Mouse (Mus musculus): ENCODE measurements around the gene Stac3. TPM values are rescaled to one million over a fixed set of nuclear protein-coding genes. Genes with fewer than 3 reads are reported as not detected.
A peak's percentile ranks its signal among the peaks of the same experiment; 100 is the strongest.

Gene Stac3
- polyA plus RNA-seq, 1 experiment, result 3.0 TPM

DNA sequence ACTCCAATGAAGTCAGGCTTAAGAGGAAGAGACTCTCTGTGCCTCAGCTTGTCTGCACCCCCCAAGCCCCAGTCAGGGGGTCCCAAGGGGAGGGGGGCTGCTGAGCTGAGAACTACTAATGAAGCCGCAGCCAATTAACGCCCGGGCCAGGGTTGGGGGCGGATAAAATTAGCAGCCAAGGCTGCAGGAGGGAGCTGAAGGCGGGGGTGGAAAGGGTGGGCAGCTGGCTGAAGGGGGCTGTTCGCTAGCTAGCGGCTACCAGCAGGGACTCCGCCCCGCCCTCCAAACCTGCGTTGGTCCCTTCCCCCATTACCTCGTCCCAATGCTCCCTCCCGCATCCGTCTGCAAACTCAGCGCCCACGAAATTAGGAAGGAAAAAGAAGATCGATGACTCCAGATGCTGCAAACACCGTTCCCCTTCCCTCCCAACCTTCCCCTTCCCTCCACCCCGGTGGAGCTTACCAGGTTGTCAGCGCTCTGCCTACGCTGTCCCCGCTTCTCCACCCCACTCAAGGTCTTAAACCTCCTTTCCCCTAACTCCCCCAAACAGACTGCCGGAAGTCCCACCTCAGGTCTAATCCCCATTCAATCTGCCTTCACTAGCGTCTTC, 23.3 kb downstream of the Stac3 start:
- no peak overlapping the region for H3K4me3 ChIP-seq (ENCODE audit: insufficient read depth, low read depth, low read length)
- H3K27me3 ChIP-seq (replicated peaks; ENCODE audit: control insufficient read depth, insufficient read depth, low read length), result peaks cover 1% of the 10 kb centered on the region; the same call in 1 of the 2 replicates
- no peak overlapping the region for H3K27ac ChIP-seq (ENCODE audit: insufficient read depth, low read depth, low read length)
- WGBS, result 23% methylated on average over 23 of the region's 23 CpGs
- peaks cover 6% of the 10 kb centered on the region; the same call in 1 of the 2 replicates for H3K4me1 ChIP-seq (ENCODE audit: control insufficient read depth, insufficient read depth, low read length)
- TF ChIP-seq CTCF (conservative IDR thresholded peaks at IDR 0.05; ENCODE audit: insufficient read depth, insufficient read length, low read depth, low read length), result no peak
- no peak for TF ChIP-seq POLR2A (IDR thresholded peaks at IDR 0.05; ENCODE audit: low read depth, low read length)
- H3K36me3 ChIP-seq (ENCODE audit: control insufficient read depth, insufficient read depth, low read length), result no peaks in the 10 kb centered on the region
- DNase-seq, result no peak

DNA sequence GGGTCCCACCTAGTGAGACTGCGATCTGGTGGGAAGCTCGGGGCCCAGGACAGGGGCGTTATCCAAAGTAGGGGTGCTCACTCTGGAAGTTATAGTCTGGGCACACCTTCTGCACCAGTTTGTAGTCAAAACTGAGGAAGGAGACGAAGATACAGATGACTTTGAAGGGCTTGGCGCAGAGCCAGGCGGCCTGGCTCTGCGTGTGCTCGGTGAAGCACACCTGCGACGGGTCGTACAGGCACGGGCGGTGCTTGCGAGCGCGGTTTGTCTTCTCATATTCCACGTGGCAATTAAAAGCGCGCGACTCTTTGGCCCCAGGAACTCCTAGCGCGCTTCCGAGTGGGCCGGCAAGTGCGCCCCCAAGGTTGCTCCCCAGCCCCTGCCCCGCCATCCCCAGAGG, 24.6 kb downstream of the Stac3 start:
- Histone ChIP-seq H3K4me1 (ENCODE audit: control insufficient read depth, insufficient read depth, low read length) (peaks cover 6% of the 10 kb centered on the region; the same call in 1 of the 2 replicates), H3K36me3 (ENCODE audit: control insufficient read depth, insufficient read depth, low read length) (no peaks in the 10 kb centered on the region), H3K4me3 (ENCODE audit: insufficient read depth, low read depth, low read length) (0 out of 2 replicates have a peak overlapping the region, but pooled peaks have one; percentile 0), H3K27ac (ENCODE audit: insufficient read depth, low read depth, low read length) (no peak overlapping the region), H3K27me3 (replicated peaks; ENCODE audit: control insufficient read depth, insufficient read depth, low read length) (peaks cover 3% of the 10 kb centered on the region; the same call in 1 of the 2 replicates)
- DNase-seq, result no peak
- WGBS, result 3% methylated on average over 26 of the region's 26 CpGs
- TF ChIP-seq POLR2A (IDR thresholded peaks at IDR 0.05; ENCODE audit: low read depth, low read length), result no peak
- TF ChIP-seq CTCF (conservative IDR thresholded peaks at IDR 0.05; ENCODE audit: insufficient read depth, insufficient read length, low read depth, low read length), result no peak

DNA sequence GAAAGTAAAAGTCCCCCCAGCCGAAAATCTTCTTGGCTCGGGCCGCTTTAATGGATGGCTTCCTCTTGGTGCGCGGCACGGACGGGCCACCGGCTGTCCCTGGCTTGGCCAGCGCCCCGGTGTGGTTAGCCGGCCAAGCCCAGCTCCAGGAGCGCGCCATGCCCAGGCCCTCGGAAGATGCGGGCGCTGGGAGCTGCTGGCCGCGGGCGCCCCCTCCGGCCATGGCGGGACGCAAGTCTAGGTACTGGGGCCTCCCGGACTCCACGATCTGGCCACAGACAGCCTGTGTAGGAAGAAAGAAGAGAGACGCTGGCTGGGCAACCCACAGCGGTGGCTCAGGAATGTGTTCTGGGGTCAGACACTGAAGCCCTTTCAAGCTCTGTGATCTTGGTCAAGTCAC, 25.2 kb downstream of the Stac3 start:
- H3K27ac ChIP-seq (ENCODE audit: insufficient read depth, low read depth, low read length), result no peak overlapping the region
- H3K4me3 ChIP-seq (ENCODE audit: insufficient read depth, low read depth, low read length), result peak overlapping the region; percentile 0; the same call in 1 of the 2 replicates
- H3K27me3 ChIP-seq (replicated peaks; ENCODE audit: control insufficient read depth, insufficient read depth, low read length), result peaks cover 4% of the 10 kb centered on the region; the same call in 1 of the 2 replicates
- peak; percentile 76 for DNase-seq
- 1% methylated on average over 26 of the region's 26 CpGs for WGBS
- H3K4me1 ChIP-seq (ENCODE audit: control insufficient read depth, insufficient read depth, low read length), result peaks cover 3% of the 10 kb centered on the region; the same call in 1 of the 2 replicates
- TF ChIP-seq POLR2A (IDR thresholded peaks at IDR 0.05; ENCODE audit: low read depth, low read length), result no peak
- peak; percentile 43 for TF ChIP-seq CTCF (conservative IDR thresholded peaks at IDR 0.05; ENCODE audit: insufficient read depth, insufficient read length, low read depth, low read length)
- H3K36me3 ChIP-seq (ENCODE audit: control insufficient read depth, insufficient read depth, low read length), result no peaks in the 10 kb centered on the region

DNA sequence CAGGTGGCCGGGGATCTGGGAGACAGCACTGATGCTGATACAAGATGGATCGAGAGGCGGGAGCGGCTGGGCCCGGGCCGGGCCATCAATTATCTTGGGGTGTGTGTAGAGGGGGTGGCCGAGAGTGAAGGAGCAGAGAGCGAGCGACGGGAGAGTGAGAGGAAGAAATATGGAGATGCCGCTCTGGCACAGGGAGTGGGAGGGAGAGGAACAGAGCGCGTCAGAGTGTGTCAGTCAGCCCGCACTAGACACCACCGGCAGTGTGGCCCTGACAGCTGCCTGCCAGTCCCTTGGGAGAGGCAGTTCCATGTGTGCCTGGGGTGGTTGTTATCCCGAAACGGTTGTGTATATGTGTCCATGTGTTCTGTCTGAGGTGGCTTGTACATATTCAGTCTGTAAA, 26.0 kb downstream of the Stac3 start:
- Histone ChIP-seq H3K27ac (ENCODE audit: insufficient read depth, low read depth, low read length) (no peak overlapping the region), H3K4me1 (ENCODE audit: control insufficient read depth, insufficient read depth, low read length) (peaks cover 3% of the 10 kb centered on the region; the same call in 1 of the 2 replicates), H3K4me3 (ENCODE audit: insufficient read depth, low read depth, low read length) (no peak overlapping the region), H3K36me3 (ENCODE audit: control insufficient read depth, insufficient read depth, low read length) (no peaks in the 10 kb centered on the region), H3K27me3 (replicated peaks; ENCODE audit: control insufficient read depth, insufficient read depth, low read length) (peaks cover 4% of the 10 kb centered on the region; the same call in 1 of the 2 replicates)
- no peak for TF ChIP-seq POLR2A (IDR thresholded peaks at IDR 0.05; ENCODE audit: low read depth, low read length)
- no peak for TF ChIP-seq CTCF (conservative IDR thresholded peaks at IDR 0.05; ENCODE audit: insufficient read depth, insufficient read length, low read depth, low read length)
- 16% methylated on average over 17 of the region's 17 CpGs for WGBS
- DNase-seq, result no peak

DNA sequence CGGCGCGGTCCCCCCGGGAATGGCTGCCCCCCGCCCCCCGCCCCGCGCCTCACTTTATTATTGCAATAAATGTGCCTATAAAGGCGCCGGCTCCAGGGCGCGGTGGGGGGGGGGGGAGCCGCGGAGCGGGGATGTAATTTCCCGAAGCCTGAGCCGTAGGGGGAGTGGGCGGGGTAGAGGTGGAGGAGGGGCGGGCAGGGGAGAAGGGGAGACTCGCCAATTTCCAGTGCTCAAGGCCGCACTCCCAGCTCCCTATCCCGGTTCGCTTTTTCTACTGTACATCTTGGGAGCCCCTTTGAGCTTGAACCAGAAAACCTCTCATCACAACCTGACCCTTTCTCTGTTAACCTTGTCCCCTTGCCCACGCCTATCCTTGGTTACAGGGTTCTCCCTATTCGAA, 29.5 kb downstream of the Stac3 start:
- TF ChIP-seq CTCF (conservative IDR thresholded peaks at IDR 0.05; ENCODE audit: insufficient read depth, insufficient read length, low read depth, low read length), result no peak
- TF ChIP-seq POLR2A (IDR thresholded peaks at IDR 0.05; ENCODE audit: low read depth, low read length), result no peak
- no peaks in the 10 kb centered on the region for H3K36me3 ChIP-seq (ENCODE audit: control insufficient read depth, insufficient read depth, low read length)
- no peak overlapping the region for H3K27ac ChIP-seq (ENCODE audit: insufficient read depth, low read depth, low read length)
- peaks cover 5% of the 10 kb centered on the region; the same call in 1 of the 2 replicates for H3K27me3 ChIP-seq (replicated peaks; ENCODE audit: control insufficient read depth, insufficient read depth, low read length)
- H3K4me3 ChIP-seq (ENCODE audit: insufficient read depth, low read depth, low read length), result no peak overlapping the region
- WGBS, result 2% methylated on average over 24 of the region's 25 CpGs
- H3K4me1 ChIP-seq (ENCODE audit: control insufficient read depth, insufficient read depth, low read length), result peaks cover 13% of the 10 kb centered on the region
- no peak for DNase-seq

DNA sequence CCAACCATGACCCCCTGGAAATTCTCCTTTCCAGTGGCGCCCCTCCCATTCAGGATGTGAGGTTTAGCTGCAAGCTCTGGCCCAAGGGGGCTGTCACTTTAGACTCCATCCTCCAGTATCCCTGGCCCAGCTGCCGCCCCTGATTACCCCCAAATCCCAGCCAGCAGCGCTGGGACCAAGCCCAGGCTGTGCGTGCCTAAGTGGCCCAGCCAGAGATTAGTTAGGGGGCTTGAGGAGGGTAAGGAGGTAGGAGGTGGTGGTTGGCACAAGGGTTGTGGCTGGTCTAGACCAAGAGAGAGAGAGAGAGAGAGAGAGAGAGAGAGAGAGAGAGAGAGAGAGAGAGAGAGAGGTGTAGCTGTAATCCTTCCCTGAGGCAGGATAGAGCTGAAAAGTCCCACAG, 30.1 kb downstream of the Stac3 start:
- no peak for DNase-seq
- H3K27me3 ChIP-seq (replicated peaks; ENCODE audit: control insufficient read depth, insufficient read depth, low read length), result 0 out of 2 replicates have a peak, but pooled peaks cover 5% of the 10 kb centered on the region
- TF ChIP-seq CTCF (conservative IDR thresholded peaks at IDR 0.05; ENCODE audit: insufficient read depth, insufficient read length, low read depth, low read length), result no peak
- TF ChIP-seq POLR2A (IDR thresholded peaks at IDR 0.05; ENCODE audit: low read depth, low read length), result no peak
- WGBS, result 18% methylated on average over 4 of the region's 4 CpGs
- no peak overlapping the region for H3K4me3 ChIP-seq (ENCODE audit: insufficient read depth, low read depth, low read length)
- no peaks in the 10 kb centered on the region for H3K36me3 ChIP-seq (ENCODE audit: control insufficient read depth, insufficient read depth, low read length)
- peaks cover 10% of the 10 kb centered on the region for H3K4me1 ChIP-seq (ENCODE audit: control insufficient read depth, insufficient read depth, low read length)
- no peak overlapping the region for H3K27ac ChIP-seq (ENCODE audit: insufficient read depth, low read depth, low read length)

DNA sequence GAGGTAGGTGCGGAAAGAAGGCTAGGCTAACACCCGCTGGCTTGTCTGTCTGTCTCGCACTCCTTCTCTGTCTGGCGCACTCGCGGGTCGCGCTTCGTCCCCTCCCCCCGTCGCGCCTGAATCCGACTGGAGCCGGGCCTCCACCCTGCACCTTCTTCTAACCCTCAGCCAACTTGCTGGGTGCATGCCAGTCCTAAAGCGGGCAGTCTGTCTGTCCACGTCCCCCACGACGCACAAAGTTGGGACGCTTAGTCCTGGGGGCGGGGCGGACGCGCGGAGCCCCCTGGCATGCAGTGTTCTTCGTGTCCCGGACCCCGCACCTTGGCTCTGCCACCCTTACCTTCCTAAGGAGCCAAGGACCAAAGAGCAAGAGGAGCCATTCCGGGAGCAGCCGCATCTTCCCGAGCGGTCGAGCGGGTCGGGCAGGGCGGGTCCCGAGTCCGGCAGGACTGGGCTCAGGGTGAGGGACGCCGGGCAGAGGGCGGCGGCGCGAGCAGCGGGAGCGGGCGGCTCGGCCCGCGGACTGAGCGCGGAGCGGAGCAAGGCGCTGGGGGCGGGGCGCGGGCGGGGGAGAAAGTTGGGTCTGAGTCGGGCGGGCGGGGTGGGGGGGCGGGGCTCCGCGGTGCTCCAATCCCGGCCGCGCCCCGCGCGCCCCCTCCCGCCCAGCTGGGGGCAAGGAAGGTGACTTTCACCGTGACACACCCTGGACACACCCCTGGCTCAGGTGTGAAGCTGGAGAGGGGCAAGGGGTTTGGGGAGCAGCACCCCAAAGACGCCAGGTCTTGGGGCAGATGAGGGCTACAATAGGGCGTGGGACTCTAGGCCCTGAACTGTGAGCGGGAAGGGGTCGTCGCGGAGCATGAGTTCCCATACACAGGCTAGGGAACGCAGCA, 32.8 kb downstream of the Stac3 start, which contains the start of gene Nxph4:
Gene Nxph4, minus strand, starts transcription at position 524 of the 893 bp plus-strand sequence.
- Histone ChIP-seq H3K4me1 (ENCODE audit: control insufficient read depth, insufficient read depth, low read length) (peaks cover 10% of the 10 kb centered on the region), H3K27me3 (replicated peaks; ENCODE audit: control insufficient read depth, insufficient read depth, low read length) (0 out of 2 replicates have a peak, but pooled peaks cover 5% of the 10 kb centered on the region), H3K36me3 (ENCODE audit: control insufficient read depth, insufficient read depth, low read length) (no peaks in the 10 kb centered on the region), H3K4me3 (ENCODE audit: insufficient read depth, low read depth, low read length) (peak within 1 kb of the TSS; percentile 38; the same call in 1 of the 2 replicates), H3K27ac (ENCODE audit: insufficient read depth, low read depth, low read length) (no peak within 1 kb of the TSS)
- DNase-seq, result peak; percentile 58
- WGBS, result 2% methylated on average over 71 of the region's 78 CpGs
- TF ChIP-seq CTCF (conservative IDR thresholded peaks at IDR 0.05; ENCODE audit: insufficient read depth, insufficient read length, low read depth, low read length), result no peak
- no peak for TF ChIP-seq POLR2A (IDR thresholded peaks at IDR 0.05; ENCODE audit: low read depth, low read length)
